Mouse (Mus musculus): ENCODE data around the gene Arhgap44. TPM values are rescaled to one million over a fixed set of nuclear protein-coding genes. Genes with fewer than 3 reads are reported as not detected.

Arhgap44 gene
- not detected for total RNA-seq (2023)

GRCm38 (mm10) chr11:65162767-65163120 is at the start of gene Arhgap44:
Gene Arhgap44, minus strand, starts transcription at chr11:65162961.

DNA sequence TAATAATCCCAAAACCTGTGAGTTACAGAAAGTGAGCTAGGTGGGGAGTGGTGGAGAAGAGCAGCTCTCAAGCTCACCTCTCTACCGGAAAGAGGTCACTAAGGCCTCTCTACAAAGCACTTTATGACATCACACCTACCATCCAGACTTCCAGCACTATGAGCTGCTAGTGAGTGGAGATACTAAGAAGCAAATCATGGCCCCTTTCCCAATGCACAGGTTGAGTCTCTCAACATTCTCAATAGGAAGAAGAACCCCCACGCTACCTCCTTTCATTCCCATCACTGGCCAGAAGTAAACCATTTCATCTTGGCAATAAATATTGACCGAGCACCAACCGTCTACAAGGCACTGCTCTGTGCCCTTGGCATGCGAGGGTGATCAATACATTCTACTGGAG is 3.0 kb downstream of the Arhgap44 start, which contains the start of gene 1700086D15Rik:
1700086D15Rik (minus strand) TSS at position 101 of the 400 bp plus-strand sequence.

DNA sequence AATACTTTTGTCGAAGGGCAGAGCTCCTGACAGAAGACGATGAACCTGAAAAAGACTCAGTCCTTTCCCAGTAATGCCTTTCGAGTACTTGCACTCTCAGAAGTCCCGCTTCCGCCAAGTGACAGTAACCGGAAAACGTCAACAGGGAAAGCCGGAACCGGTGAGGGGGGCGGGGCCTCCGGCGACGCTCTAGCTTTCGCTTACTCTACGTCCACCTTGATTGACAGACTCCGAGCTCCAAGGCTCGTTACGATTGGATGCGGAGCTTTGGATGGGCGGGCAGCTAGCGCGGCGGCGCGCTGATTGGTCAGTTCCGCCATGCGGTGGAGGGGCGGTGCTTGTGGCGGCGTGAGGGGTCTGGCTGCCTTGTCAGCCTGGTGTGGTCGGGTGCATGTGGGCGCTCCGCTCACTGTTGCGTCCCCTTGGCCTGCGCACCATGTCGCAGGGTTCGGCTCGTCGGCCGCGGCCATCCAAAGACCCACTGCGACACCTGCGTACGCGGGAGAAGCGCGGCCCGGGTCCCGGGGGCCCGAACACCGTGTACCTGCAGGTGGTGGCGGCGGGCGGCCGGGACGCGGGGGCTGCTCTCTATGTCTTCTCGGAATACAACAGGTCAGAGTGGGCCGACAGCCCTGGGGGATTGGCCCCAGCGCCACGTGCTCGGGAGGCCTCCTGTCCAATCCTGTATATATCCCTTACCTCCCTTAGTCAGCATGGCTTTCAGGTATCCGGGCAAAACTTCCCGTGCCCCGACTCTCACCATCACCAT is 183.9 kb downstream of the Arhgap44 start, which contains the start of gene Elac2:
Elac2 (plus strand) TSS at position 319 of the 769 bp plus-strand sequence.

Other genes with a start within 250 kb of the Arhgap44 start
- gene Elac2, start 183.9 kb downstream of the Arhgap44 start, total RNA-seq (2023), result 10 to 100 TPM; 15.1 to 16.3 TPM
- not detected for gene 1700086D15Rik, start 3.1 kb downstream of the Arhgap44 start, total RNA-seq (2023)
- gene Myocd, start 107.0 kb upstream of the Arhgap44 start, total RNA-seq (2023), result not detected

Measured in monocyte, adult 59 days (primary cell).